Mouse (Mus musculus) erythroblast, embryonic 14.5 days (primary cell): Measurements from ENCODE around the gene Prelp.

Experiments
- GATA1 ChIP-seq: IDR thresholded peaks from 2 replicates; pipeline ENCODE4 v1.6.1; 2012; ENCODE audit warnings: low read length, inconsistent platforms, mixed read lengths
- TAL1 ChIP-seq: IDR thresholded peaks from 3 replicates; pipeline ENCODE4 v1.6.1; 2012; ENCODE audit warnings: low read length, inconsistent platforms, mixed read lengths

DNA sequence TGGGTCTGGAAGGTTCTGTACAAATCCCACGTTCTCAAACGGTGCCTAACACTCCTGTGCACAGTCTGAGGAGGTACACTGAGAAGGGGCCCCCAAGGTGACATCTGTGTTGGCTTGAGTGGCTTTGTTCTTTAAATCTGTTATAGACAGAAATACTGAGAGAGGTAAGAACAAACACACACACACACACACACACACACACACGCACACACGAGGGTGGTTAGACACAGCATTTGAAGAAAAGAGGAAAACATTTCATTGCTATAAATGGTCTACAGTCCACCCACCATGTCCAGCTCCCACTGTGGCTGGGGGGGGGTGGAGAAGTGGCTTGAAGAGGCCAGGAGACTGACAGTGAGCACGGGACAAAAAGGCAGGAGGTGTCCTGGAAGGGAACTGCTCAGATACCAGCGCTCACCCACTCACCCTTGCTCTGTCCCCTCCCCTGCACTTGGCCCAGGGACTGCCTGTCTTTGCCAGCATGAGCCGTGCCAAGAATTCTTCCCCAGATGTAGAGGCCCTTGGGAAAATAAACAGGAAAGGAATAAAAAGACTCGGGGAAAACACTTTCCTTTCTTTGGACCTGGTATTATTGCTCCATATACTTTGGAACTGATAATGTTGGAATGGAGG is 5.4 kb downstream of the Prelp start:
- no peak for TF ChIP-seq TAL1
- no peak for TF ChIP-seq GATA1
